Mouse (Mus musculus) heart, embryonic 14.5 days (tissue): ENCODE data around the gene Sh3pxd2a. TPM values are rescaled to one million over a fixed set of nuclear protein-coding genes. Genes with fewer than 3 reads are reported as not detected.

ENCODE experiments used
- ATAC-seq: fragments of 200-750 bp; cut with Nextera tagmentation; 2 replicates; pipeline ENCODE4 v1.8.0; 2017; ENCODE audit warnings: low read depth, moderate TSS enrichment; ENCODE audit not compliant: insufficient number of reproducible peaks, insufficient read depth, low FRiP score
- H3K27ac ChIP-seq, 2 experiments: fragments of 200-500 bp in 1 of 2; fragments of 300-500 bp in 1 of 2; sonication (generic) in 1 of 2; replicated peaks in 1 of 2; 2 replicates each; pipeline ENCODE4 v1.5.1; 2012 to 2014; ENCODE audit warnings: low read depth in 2 of 2, low read length in 2 of 2, control low read depth in 1 of 2, mild to moderate bottlenecking in 1 of 2, mixed read lengths in 1 of 2; ENCODE audit not compliant: control insufficient read depth in 1 of 2, insufficient read depth in 1 of 2
- H3K27me3 ChIP-seq: fragments of 300-500 bp; sonication (generic); 2 replicates; pipeline ENCODE4 v1.6.1; 2014; ENCODE audit warnings: mild to moderate bottlenecking, low read length, control low read depth; ENCODE audit not compliant: control insufficient read depth, insufficient read depth
- H3K36me3 ChIP-seq: fragments of 300-500 bp; sonication (generic); 2 replicates; pipeline ENCODE4 v1.6.1; 2014; ENCODE audit warnings: mild to moderate bottlenecking, control low read depth, low read length, mixed read lengths; ENCODE audit not compliant: control insufficient read depth, insufficient read depth
- H3K4me1 ChIP-seq, 2 experiments: fragments of 200-500 bp in 1 of 2; fragments of 300-500 bp in 1 of 2; sonication (generic) in 1 of 2; 2 replicates each; pipeline ENCODE4 v1.6.1; 2012 to 2014; ENCODE audit warnings: low read length in 2 of 2, control low read depth in 1 of 2, mixed read lengths in 1 of 2; ENCODE audit not compliant: control insufficient read depth in 2 of 2, insufficient read depth in 2 of 2
- H3K4me2 ChIP-seq: fragments of 300-500 bp; sonication (generic); 2 replicates; pipeline ENCODE4 v1.6.1; 2014; ENCODE audit warnings: mild to moderate bottlenecking, low read length
- H3K4me3 ChIP-seq, 2 experiments: fragments of 200-500 bp in 1 of 2; fragments of 300-500 bp in 1 of 2; sonication (generic) in 1 of 2; 2 replicates each; pipeline ENCODE4 v1.5.1; 2012 to 2014; ENCODE audit warnings: low read length in 2 of 2, mild to moderate bottlenecking in 2 of 2, control low read depth in 1 of 2, low read depth in 1 of 2, moderate library complexity in 1 of 2; ENCODE audit not compliant: control insufficient read depth in 1 of 2, insufficient read depth in 1 of 2
- H3K9ac ChIP-seq: fragments of 300-500 bp; sonication (generic); 2 replicates; pipeline ENCODE4 v1.6.1; 2014; ENCODE audit warnings: mild to moderate bottlenecking, low read length
- H3K9me3 ChIP-seq: fragments of 300-500 bp; sonication (generic); 2 replicates; pipeline ENCODE4 v1.6.1; 2016; ENCODE audit warnings: low read length, control low read depth; ENCODE audit not compliant: control insufficient read depth
- WGBS: fragments of 180-500 bp; shearing (Covaris S2); extraction: QIAGEN DNeasy Blood & Tissue Kit; methylation state at CpG from one replicate; pipeline ENCODE4 v1.1.7; 2014; 5-methylcytosine and 5-hydroxymethylcytosine counted together
- polyA plus RNA-seq: library from polyadenylated mRNA; unstranded; fragments of >200 nt; fragmentation: Nextera tagmentation; extraction: Ambion mirVana; gene quantifications from 2 replicates; pipeline ENCODE4 v1.2.1, GENCODE M21; 2014

Gene Sh3pxd2a
- polyA plus RNA-seq, 1 experiment from 2014 or later: 9.7 TPM

GRCm38 (mm10) chr19:47319521-47320330 is 144.5 kb downstream of the Sh3pxd2a start:
- no peaks in the 10 kb centered on the region for H3K9me3 ChIP-seq
- H3K27ac ChIP-seq: peak overlapping the region; percentile 67 to 68
- no peaks in the 10 kb centered on the region for H3K36me3 ChIP-seq
- peak overlapping the region; percentile 57; the same call in 1 of the 2 replicates for H3K9ac ChIP-seq
- peak; percentile 14; the same call in 1 of the 2 replicates for ATAC-seq
- H3K27me3 ChIP-seq: no peaks in the 10 kb centered on the region
- H3K4me2 ChIP-seq: peak overlapping the region; percentile 36
- peak overlapping the region; percentile 12 to 23; a peak in 3 of 4 replicates for H3K4me3 ChIP-seq
- WGBS: 60% methylated on average over 10 of the region's 10 CpGs
- peaks cover 71 to 72% of the 10 kb centered on the region in 2 experiments for H3K4me1 ChIP-seq

DNA sequence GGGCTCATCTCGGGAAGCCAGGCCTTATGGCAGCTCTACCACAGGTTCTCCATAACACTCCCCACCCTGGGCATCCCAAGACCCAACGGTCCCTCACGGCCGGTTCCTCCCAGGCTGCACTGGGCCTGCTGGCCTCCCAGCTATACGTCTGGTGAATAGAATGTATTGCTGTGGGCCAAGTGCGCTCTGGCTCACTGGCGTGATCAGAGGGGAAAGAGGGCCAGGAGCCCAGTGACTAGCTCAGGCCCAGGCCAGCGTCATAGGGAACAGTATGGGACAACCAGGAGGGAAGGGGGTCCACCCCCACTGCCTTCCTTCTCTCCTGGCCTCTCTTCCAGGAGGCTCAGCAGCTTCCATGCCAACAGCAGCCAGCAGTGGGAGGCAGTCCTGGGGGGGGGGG is 145.1 kb downstream of the Sh3pxd2a start:
- Histone ChIP-seq H3K9ac (no peak overlapping the region; the same call in 1 of the 2 replicates), H3K27ac (peak overlapping the region in 1 of 2 experiments; percentile 82; a peak in 2 of 4 replicates), H3K4me3 (no peak overlapping the region), H3K4me1 (peaks cover 72 to 75% of the 10 kb centered on the region in 2 experiments), H3K9me3 (no peaks in the 10 kb centered on the region), H3K27me3 (no peaks in the 10 kb centered on the region), H3K36me3 (no peaks in the 10 kb centered on the region), H3K4me2 (peak overlapping the region; percentile 36; the same call in 1 of the 2 replicates)
- ATAC-seq: no peak
- 89% methylated on average over 8 of the region's 8 CpGs for WGBS

DNA sequence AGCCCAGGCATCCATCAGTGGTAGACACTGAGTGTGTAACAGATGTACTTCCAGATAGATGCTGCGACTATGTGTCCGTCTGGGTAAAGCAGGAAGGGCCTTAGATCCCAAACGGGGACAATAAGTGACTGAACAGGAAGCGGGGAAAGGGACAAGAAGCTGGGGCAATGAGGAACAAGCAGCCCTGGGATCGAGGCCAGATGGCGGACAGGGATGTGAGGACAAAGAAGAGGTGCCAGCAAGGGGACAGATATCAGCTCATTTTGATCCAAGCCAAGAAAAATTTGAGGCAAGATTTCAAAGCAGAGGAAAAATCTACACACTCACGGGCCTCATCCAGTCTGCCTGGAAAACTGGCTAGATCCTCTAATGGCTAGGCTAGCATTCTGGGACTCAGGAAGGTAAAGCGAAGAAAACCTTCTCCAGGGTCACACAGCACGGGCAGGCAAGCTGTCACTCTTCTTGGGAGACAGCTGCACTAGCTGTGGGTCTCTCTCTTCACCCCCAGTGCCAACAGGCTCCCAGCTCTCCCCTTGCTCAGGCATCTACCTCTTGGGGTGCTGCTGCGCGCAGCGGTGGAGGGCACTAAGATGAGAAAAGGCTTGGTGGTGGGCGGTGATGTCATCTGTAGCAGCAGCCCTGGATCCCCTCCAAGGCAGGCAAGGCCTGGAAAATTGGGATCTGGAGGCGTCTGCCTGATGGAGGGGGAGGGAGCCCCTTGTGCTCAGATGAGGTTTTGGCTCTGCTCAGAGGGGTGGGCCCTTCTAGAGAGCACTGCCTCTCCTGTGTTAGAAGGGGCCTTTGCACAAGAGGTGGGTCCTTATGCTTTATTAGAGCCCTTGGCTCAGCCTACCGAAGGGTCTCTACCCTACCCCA is 146.9 kb downstream of the Sh3pxd2a start:
- no peak overlapping the region for H3K4me3 ChIP-seq
- H3K4me2 ChIP-seq: peak overlapping the region; percentile 7; the same call in 1 of the 2 replicates
- no peaks in the 10 kb centered on the region for H3K27me3 ChIP-seq
- no peaks in the 10 kb centered on the region for H3K9me3 ChIP-seq
- peaks cover 78 to 92% of the 10 kb centered on the region in 2 experiments for H3K4me1 ChIP-seq
- H3K36me3 ChIP-seq: peaks cover 4% of the 10 kb centered on the region; the same call in 1 of the 2 replicates
- WGBS: 55% methylated on average over 15 of the region's 15 CpGs
- peak overlapping the region; percentile 45 for H3K9ac ChIP-seq
- no peak for ATAC-seq
- H3K27ac ChIP-seq: peak overlapping the region; percentile 28 to 82

GRCm38 (mm10) chr19:47316288-47317062 is 147.7 kb downstream of the Sh3pxd2a start:
- Histone ChIP-seq H3K4me1 (peaks cover 75 to 96% of the 10 kb centered on the region in 2 experiments), H3K27me3 (no peaks in the 10 kb centered on the region), H3K9ac (peak overlapping the region; percentile 45), H3K4me3 (no peak overlapping the region), H3K36me3 (peaks cover 13% of the 10 kb centered on the region), H3K4me2 (0 out of 2 replicates have a peak overlapping the region, but pooled peaks have one; percentile 7), H3K9me3 (no peaks in the 10 kb centered on the region), H3K27ac (peak overlapping the region; percentile 28 to 82)
- 71% methylated on average over 19 of the region's 19 CpGs for WGBS
- no peak for ATAC-seq

DNA sequence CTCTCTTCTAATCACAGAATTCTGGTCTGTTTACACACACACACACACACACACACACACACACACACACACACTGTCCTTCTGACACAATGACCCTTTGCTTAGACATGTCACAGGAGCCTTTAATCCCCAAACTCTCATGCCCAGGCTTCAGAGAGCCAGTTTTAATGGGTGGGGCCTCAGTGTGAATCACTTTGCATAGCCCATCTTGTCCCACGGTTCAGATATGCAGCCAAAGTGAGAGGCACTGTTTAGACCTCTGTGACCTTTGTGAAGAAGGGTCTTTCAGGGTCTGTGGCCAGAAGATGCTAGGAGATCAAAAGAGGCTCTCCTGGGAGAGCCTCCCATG is 148.3 kb downstream of the Sh3pxd2a start:
- 16% methylated on average over 1 of the region's 1 CpGs for WGBS
- peak overlapping the region in 1 of 2 experiments; percentile 82; a peak in 2 of 4 replicates for H3K27ac ChIP-seq
- H3K36me3 ChIP-seq: peaks cover 18% of the 10 kb centered on the region
- no peak overlapping the region for H3K4me2 ChIP-seq
- no peaks in the 10 kb centered on the region for H3K9me3 ChIP-seq
- H3K4me1 ChIP-seq: peaks cover 72 to 96% of the 10 kb centered on the region in 2 experiments
- no peak overlapping the region for H3K4me3 ChIP-seq
- no peaks in the 10 kb centered on the region for H3K27me3 ChIP-seq
- H3K9ac ChIP-seq: peak overlapping the region; percentile 45; the same call in 1 of the 2 replicates
- no peak for ATAC-seq

DNA sequence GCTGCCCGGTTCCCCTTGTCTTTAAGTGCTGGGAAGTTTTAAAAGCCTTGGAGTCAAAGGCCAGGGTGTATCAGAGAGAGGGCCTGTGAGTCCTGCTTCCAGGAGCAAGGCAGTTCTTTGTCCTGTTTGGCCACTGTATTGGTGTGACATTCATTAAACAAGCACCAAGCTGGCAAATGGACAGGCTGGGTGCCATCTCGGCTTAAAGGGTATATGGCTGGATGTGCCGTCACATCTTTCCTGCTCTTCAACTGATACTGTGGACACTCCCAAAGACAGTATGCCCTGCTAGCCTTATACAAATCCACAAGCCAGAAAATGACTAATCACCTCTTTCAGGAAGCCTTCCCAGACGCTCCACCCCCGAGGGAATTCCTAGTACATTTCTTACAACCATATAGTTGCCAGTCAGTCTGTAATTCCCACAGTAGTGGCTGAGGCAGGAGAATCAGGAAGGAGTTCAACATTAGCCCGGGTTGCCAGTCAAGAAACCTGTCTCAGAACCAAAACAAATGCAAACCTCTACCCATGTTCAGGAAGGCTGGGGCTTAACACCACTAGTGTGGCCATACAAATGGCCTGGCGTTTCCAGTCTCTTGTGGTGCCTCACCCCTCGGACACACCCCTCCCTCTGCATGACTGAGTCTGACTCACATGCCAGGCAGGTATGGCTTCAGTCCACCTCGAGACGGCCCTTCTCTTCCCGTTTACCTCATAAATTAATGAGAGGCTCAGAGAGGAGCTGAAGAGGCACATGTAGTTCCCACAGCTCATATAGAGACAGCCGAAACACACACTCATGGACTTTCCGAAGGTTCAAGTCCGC is 148.9 kb downstream of the Sh3pxd2a start:
- Histone ChIP-seq H3K4me2 (peak overlapping the region; percentile 91), H3K27ac (peak overlapping the region; percentile 85 to 96), H3K27me3 (no peaks in the 10 kb centered on the region), H3K4me1 (peaks cover 66 to 93% of the 10 kb centered on the region in 2 experiments), H3K9ac (peak overlapping the region; percentile 59), H3K4me3 (peak overlapping the region; percentile 16 to 56; a peak in 3 of 4 replicates), H3K36me3 (peaks cover 18% of the 10 kb centered on the region), H3K9me3 (no peaks in the 10 kb centered on the region)
- WGBS: 54% methylated on average over 14 of the region's 14 CpGs
- no peak for ATAC-seq
